Mouse (Mus musculus) lung, postnatal 36 days (tissue): Measurements from ENCODE around the gene Igf1r.
"Not testable (repeated sequence)": the region's sequence is repeated elsewhere in the genome, so short reads cannot be mapped to it uniquely, and the experiment has no call there.

Experiments
- DNase-seq: peaks from one replicate; pipeline ENCODE4 v3.0.0; 2022; ENCODE audit warnings: mixed read lengths

Igf1r gene

GRCm38 (mm10) chr7:68239220-68239827, 286.7 kb downstream of the Igf1r start:
- no peak for DNase-seq

GRCm38 (mm10) chr7:68241205-68241604, 288.6 kb downstream of the Igf1r start:
- DNase-seq: no peak

- no peak for DNase-seq
Measured at GRCm38 (mm10) chr7:68245681-68246080, 293.1 kb downstream of the Igf1r start.

GRCm38 (mm10) chr7:68246249-68246648, 293.6 kb downstream of the Igf1r start:
- DNase-seq: no peak

GRCm38 (mm10) chr7:68250411-68250810, 297.8 kb downstream of the Igf1r start:
- DNase-seq: no peak

GRCm38 (mm10) chr7:68250902-68251301, 298.3 kb downstream of the Igf1r start:
- no peak for DNase-seq

GRCm38 (mm10) chr7:68257767-68258166, 305.1 kb downstream of the Igf1r start:
- DNase-seq: no peak

GRCm38 (mm10) chr7:68258326-68259150, 305.9 kb downstream of the Igf1r start:
- DNase-seq: no peak

- no peak for DNase-seq
Measured at GRCm38 (mm10) chr7:68259523-68260081, 307.0 kb downstream of the Igf1r start.

GRCm38 (mm10) chr7:68262612-68263200, 310.1 kb downstream of the Igf1r start:
- no peak for DNase-seq

GRCm38 (mm10) chr7:68263346-68264027, 310.9 kb downstream of the Igf1r start:
- DNase-seq: no peak

GRCm38 (mm10) chr7:68264028-68264453, 311.4 kb downstream of the Igf1r start, which contains the start of gene Pgpep1l:
Pgpep1l (minus strand) TSS chr7:68264233.
- DNase-seq: peak; percentile 53

- DNase-seq: peak; percentile 44
Measured at GRCm38 (mm10) chr7:68264531-68264930, 311.9 kb downstream of the Igf1r start.

- DNase-seq: no peak
Measured at GRCm38 (mm10) chr7:68265391-68265790, 312.8 kb downstream of the Igf1r start.

- DNase-seq: no peak
Measured at GRCm38 (mm10) chr7:68266691-68267090, 314.1 kb downstream of the Igf1r start.

- DNase-seq: peak; percentile 44
Measured at GRCm38 (mm10) chr7:68270551-68270950, 317.9 kb downstream of the Igf1r start.

GRCm38 (mm10) chr7:68271816-68272215, 319.2 kb downstream of the Igf1r start:
- DNase-seq: no peak

- DNase-seq: no peak
Measured at GRCm38 (mm10) chr7:68272607-68273006, 320.0 kb downstream of the Igf1r start.

GRCm38 (mm10) chr7:68273515-68273914, 320.9 kb downstream of the Igf1r start, which contains the start of gene Fam169b:
Fam169b (plus strand) TSS chr7:68273839.
- DNase-seq: no peak

GRCm38 (mm10) chr7:68274218-68274617, 321.6 kb downstream of the Igf1r start:
- DNase-seq: no peak

GRCm38 (mm10) chr7:68274951-68275350, 322.3 kb downstream of the Igf1r start:
- no peak for DNase-seq

- not testable (repeated sequence) for DNase-seq
Measured at GRCm38 (mm10) chr7:68275445-68275837, 322.8 kb downstream of the Igf1r start.
